Mouse (Mus musculus): ENCODE data around the gene 4930442H23Rik.

DNA sequence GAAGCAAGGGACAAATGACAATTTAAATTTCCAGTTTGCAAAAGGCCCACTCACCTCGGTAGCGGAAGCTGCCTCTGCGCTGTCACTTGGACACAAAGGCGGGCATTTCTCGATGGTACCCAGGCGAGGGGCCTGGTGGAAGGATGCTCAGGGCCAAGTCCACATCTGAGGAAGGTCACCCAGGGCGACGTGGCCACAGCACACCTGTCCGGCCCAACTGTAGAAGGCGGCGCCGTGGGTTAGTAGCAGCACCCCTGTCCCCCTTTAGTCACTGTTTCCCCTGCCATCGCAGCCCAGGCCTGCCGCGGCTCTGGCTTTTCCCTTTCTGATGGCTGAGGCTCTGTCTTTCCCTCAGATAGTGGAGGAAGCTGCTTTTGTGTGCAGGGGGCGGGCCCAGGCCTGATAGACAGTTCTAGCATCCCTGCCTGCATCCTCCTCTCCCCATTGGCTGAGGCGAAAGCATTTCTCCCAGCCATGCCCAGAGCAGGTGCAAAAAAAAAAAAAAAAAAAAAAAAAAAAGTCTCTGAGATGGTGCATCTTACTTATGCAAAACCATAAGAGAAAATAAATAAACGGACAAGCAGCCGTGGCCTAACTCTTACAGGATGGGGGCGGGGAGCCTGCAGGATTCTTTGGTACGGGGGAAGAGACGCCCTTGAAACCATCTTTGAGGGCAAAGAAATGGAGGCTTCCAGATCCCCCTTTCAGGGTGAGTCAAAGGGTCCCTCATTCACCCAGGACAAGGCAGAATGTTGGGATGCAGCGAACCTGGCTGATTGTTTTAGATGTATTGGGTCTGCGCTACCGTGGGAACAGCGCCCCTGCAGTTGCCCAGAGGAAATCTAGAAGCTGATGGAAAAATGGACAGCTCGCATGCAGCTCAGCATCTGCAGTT, 47.0 kb upstream of the 4930442H23Rik start, which contains the start of gene Atcay:
- TF ChIP-seq FLI1 (IDR thresholded peaks at IDR 0.05; ENCODE audit: low read length) (no peak), GATA1 (IDR thresholded peaks at IDR 0.05; ENCODE audit: borderline replicate concordance, low read length) (no peak)

Measured in megakaryocyte, embryonic 14.5 days (primary cell).